Mouse (Mus musculus): ENCODE measurements around the gene Rnd1.

Rnd1 gene

GRCm38 (mm10) chr15:98614551-98614950 lies 62.7 kb downstream of the Rnd1 start:
- DNase-seq (ENCODE audit: low read depth, low spot score), result no peak
